Mouse (Mus musculus): ENCODE measurements at regions not wholly inside any gene's neighbourhood (a gene's known extent, or its start where the extent isn't known, plus 50 kb on each side); places are given as distances from the start of the nearest gene placed in this dataset.

- no peak for TF ChIP-seq POLR2A (IDR thresholded peaks at IDR 0.05; ENCODE audit: extremely low read depth, insufficient read depth, low read length)
- no peak for TF ChIP-seq CTCF (IDR thresholded peaks at IDR 0.05; ENCODE audit: extremely low read depth, insufficient read depth, low read length)
- Histone ChIP-seq H3K4me1 (ENCODE audit: control insufficient read depth, insufficient read depth, low read length) (peaks cover 3% of the 10 kb centered on the region; the same call in 1 of the 2 replicates), H3K4me3 (ENCODE audit: insufficient read depth, low read length) (no peak overlapping the region), H3K27ac (ENCODE audit: insufficient read depth, low read length) (no peak overlapping the region)
Observed at GRCm38 (mm10) chr1:168552394-168552793, 120.3 kb upstream of the Pbx1 start.

GRCm38 (mm10) chr1:168549807-168550435, 117.9 kb upstream of the Pbx1 start:
- TF ChIP-seq POLR2A (IDR thresholded peaks at IDR 0.05; ENCODE audit: extremely low read depth, insufficient read depth, low read length) = no peak
- no peak for TF ChIP-seq CTCF (IDR thresholded peaks at IDR 0.05; ENCODE audit: extremely low read depth, insufficient read depth, low read length)
- Histone ChIP-seq H3K4me1 (ENCODE audit: control insufficient read depth, insufficient read depth, low read length) (peaks cover 3% of the 10 kb centered on the region; the same call in 1 of the 2 replicates), H3K4me3 (ENCODE audit: insufficient read depth, low read length) (no peak overlapping the region), H3K27ac (ENCODE audit: insufficient read depth, low read length) (no peak overlapping the region)

- Histone ChIP-seq H3K4me3 (ENCODE audit: insufficient read depth, low read length) (no peak overlapping the region), H3K4me1 (ENCODE audit: control insufficient read depth, insufficient read depth, low read length) (peaks cover 3% of the 10 kb centered on the region; the same call in 1 of the 2 replicates), H3K27ac (ENCODE audit: insufficient read depth, low read length) (no peak overlapping the region)
- TF ChIP-seq POLR2A (IDR thresholded peaks at IDR 0.05; ENCODE audit: extremely low read depth, insufficient read depth, low read length) = no peak
- TF ChIP-seq CTCF (IDR thresholded peaks at IDR 0.05; ENCODE audit: extremely low read depth, insufficient read depth, low read length) = no peak
Observed at GRCm38 (mm10) chr1:168546156-168546555, 114.1 kb upstream of the Pbx1 start.

- H3K4me3 ChIP-seq (ENCODE audit: insufficient read depth, low read length) = no peak overlapping the region
- H3K4me1 ChIP-seq (ENCODE audit: control insufficient read depth, insufficient read depth, low read length) = peaks cover 3% of the 10 kb centered on the region; the same call in 1 of the 2 replicates
- H3K27ac ChIP-seq (ENCODE audit: insufficient read depth, low read length) = no peak overlapping the region
- TF ChIP-seq POLR2A (IDR thresholded peaks at IDR 0.05; ENCODE audit: extremely low read depth, insufficient read depth, low read length) (no peak), CTCF (IDR thresholded peaks at IDR 0.05; ENCODE audit: extremely low read depth, insufficient read depth, low read length) (no peak)
Observed at GRCm38 (mm10) chr1:168545072-168545780, 113.2 kb upstream of the Pbx1 start.

DNA sequence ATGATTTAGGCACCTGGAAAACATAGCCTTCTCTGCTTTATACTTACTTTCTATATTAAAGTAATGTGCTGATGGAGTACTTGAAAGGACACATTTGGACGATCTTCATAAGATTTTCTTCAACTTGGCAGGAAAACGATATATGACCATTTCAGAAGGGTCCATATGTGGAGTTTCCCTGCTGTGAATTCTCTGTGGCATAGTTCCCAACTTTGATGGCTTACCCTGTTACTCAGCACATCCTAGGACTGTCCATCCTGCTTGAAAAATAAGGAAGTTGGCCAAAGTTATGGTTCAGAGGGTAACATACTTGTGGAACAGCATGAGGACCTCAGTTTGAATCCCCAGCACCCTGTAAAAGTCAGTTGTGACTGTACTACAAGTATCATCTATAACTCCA, 109.2 kb upstream of the Pbx1 start:
- H3K4me3 ChIP-seq (ENCODE audit: insufficient read depth, low read length) = no peak overlapping the region
- TF ChIP-seq POLR2A (IDR thresholded peaks at IDR 0.05; ENCODE audit: extremely low read depth, insufficient read depth, low read length) (no peak), CTCF (IDR thresholded peaks at IDR 0.05; ENCODE audit: extremely low read depth, insufficient read depth, low read length) (no peak)
- H3K4me1 ChIP-seq (ENCODE audit: control insufficient read depth, insufficient read depth, low read length) = no peaks in the 10 kb centered on the region
- no peak overlapping the region for H3K27ac ChIP-seq (ENCODE audit: insufficient read depth, low read length)

DNA sequence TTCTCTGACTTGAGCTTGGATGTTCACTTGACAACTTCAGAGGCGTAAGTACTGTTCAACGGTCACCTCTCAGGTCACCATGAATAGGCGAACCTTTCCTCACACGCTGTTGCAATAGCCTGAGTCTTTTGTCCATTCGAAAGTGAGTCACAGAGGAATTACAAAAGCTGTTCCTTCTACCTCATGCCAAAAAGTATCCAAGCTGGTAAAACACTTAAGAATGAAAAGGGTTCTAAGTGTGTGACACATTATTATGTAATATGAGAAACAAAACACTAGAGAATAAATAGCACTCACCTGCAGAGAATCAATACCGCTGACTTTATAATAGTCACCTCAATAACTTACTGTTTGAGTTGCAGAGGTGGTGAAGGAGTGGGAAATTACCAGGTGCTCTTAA, 86.0 kb upstream of the Pbx1 start:
- no peaks in the 10 kb centered on the region for H3K4me1 ChIP-seq (ENCODE audit: control insufficient read depth, insufficient read depth, low read length)
- H3K27ac ChIP-seq (ENCODE audit: insufficient read depth, low read length) = no peak overlapping the region
- no peak for TF ChIP-seq POLR2A (IDR thresholded peaks at IDR 0.05; ENCODE audit: extremely low read depth, insufficient read depth, low read length)
- no peak for TF ChIP-seq CTCF (IDR thresholded peaks at IDR 0.05; ENCODE audit: extremely low read depth, insufficient read depth, low read length)
- no peak overlapping the region for H3K4me3 ChIP-seq (ENCODE audit: insufficient read depth, low read length)

GRCm38 (mm10) chr1:168506326-168506725, 74.3 kb upstream of the Pbx1 start:
- Histone ChIP-seq H3K4me1 (ENCODE audit: control insufficient read depth, insufficient read depth, low read length) (no peaks in the 10 kb centered on the region), H3K27ac (ENCODE audit: insufficient read depth, low read length) (no peak overlapping the region), H3K4me3 (ENCODE audit: insufficient read depth, low read length) (no peak overlapping the region)
- TF ChIP-seq POLR2A (IDR thresholded peaks at IDR 0.05; ENCODE audit: extremely low read depth, insufficient read depth, low read length) (no peak), CTCF (IDR thresholded peaks at IDR 0.05; ENCODE audit: extremely low read depth, insufficient read depth, low read length) (no peak)

- Histone ChIP-seq H3K27ac (ENCODE audit: insufficient read depth, low read length) (no peak overlapping the region), H3K4me1 (ENCODE audit: control insufficient read depth, insufficient read depth, low read length) (no peaks in the 10 kb centered on the region), H3K4me3 (ENCODE audit: insufficient read depth, low read length) (no peak overlapping the region)
- no peak for TF ChIP-seq CTCF (IDR thresholded peaks at IDR 0.05; ENCODE audit: extremely low read depth, insufficient read depth, low read length)
- TF ChIP-seq POLR2A (IDR thresholded peaks at IDR 0.05; ENCODE audit: extremely low read depth, insufficient read depth, low read length) = no peak
Observed at GRCm38 (mm10) chr1:168504773-168505172, 72.7 kb upstream of the Pbx1 start.

DNA sequence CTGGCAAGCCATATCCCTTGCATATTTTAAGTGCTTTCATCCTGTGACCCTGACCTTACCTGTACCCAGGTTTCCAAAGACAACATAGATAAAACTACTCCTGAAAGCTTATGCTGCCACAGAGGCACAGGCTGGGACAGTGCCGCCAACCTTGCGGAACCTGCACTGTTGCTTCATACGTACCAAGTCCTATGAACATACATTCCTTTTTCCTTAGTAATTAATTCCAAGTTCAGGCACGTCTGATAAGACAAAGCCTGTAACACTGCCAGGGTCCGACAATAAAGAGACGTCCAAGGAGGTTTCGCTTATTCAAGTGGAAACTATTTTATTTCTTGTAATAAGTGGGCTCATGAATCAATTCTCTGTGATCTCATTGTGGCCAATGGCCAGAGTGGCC, 70.2 kb upstream of the Pbx1 start:
- Histone ChIP-seq H3K4me3 (ENCODE audit: insufficient read depth, low read length) (no peak overlapping the region), H3K27ac (ENCODE audit: insufficient read depth, low read length) (no peak overlapping the region), H3K4me1 (ENCODE audit: control insufficient read depth, insufficient read depth, low read length) (no peaks in the 10 kb centered on the region)
- no peak for TF ChIP-seq CTCF (IDR thresholded peaks at IDR 0.05; ENCODE audit: extremely low read depth, insufficient read depth, low read length)
- no peak for TF ChIP-seq POLR2A (IDR thresholded peaks at IDR 0.05; ENCODE audit: extremely low read depth, insufficient read depth, low read length)
